Mouse (Mus musculus) neural tube, embryonic 13.5 days (tissue): Measurements from ENCODE around the gene Vamp9. TPM values are rescaled to one million over a fixed set of nuclear protein-coding genes. Genes with fewer than 3 reads are reported as not detected.

Experiments used
- ATAC-seq: fragments of 200-750 bp; cut with Nextera tagmentation; 2 replicates; pipeline ENCODE4 v1.8.0; 2017; ENCODE audit warnings: low read depth, mild to moderate bottlenecking, moderate TSS enrichment, moderate library complexity
- H3K27ac ChIP-seq: fragments of 300-500 bp; sonication (generic); replicated peaks from 2 replicates; pipeline ENCODE4 v1.5.1; 2015; ENCODE audit warnings: moderate library complexity, mild to moderate bottlenecking, inconsistent platforms
- H3K27me3 ChIP-seq: fragments of 300-500 bp; sonication (generic); 2 replicates; pipeline ENCODE4 v1.6.1; 2015; ENCODE audit warnings: mild to moderate bottlenecking, inconsistent platforms
- H3K36me3 ChIP-seq: fragments of 300-500 bp; sonication (generic); 2 replicates; pipeline ENCODE4 v1.6.1; 2015; ENCODE audit warnings: mild to moderate bottlenecking, inconsistent platforms
- H3K4me1 ChIP-seq: fragments of 300-500 bp; sonication (generic); replicated peaks from 2 replicates; pipeline ENCODE4 v1.6.1; 2015; ENCODE audit warnings: inconsistent platforms
- H3K4me2 ChIP-seq: fragments of 300-500 bp; sonication (generic); 2 replicates; pipeline ENCODE4 v1.6.1; 2015; ENCODE audit warnings: inconsistent platforms, mild to moderate bottlenecking, moderate library complexity
- H3K4me3 ChIP-seq: fragments of 300-500 bp; sonication (generic); 2 replicates; pipeline ENCODE4 v1.5.1; 2015; ENCODE audit warnings: mild to moderate bottlenecking, inconsistent platforms
- H3K9ac ChIP-seq: fragments of 300-500 bp; sonication (generic); 2 replicates; pipeline ENCODE4 v1.6.1; 2015; ENCODE audit warnings: moderate library complexity, mild to moderate bottlenecking, inconsistent platforms
- H3K9me3 ChIP-seq: fragments of 300-500 bp; sonication (generic); 2 replicates; pipeline ENCODE4 v1.6.1; 2016; ENCODE audit warnings: inconsistent platforms
- WGBS: fragments of 180-500 bp; shearing (Covaris S2); methylation state at CpG from one replicate; pipeline ENCODE4 v1.1.7; 2015; 5-methylcytosine and 5-hydroxymethylcytosine counted together
- polyA plus RNA-seq: library from polyadenylated mRNA; unstranded; fragments of >200 nt; fragmentation: Nextera tagmentation; extraction: Ambion mirVana; gene quantifications from 2 replicates; pipeline ENCODE4 v1.2.1, GENCODE M21; 2015

Gene Vamp9
- polyA plus RNA-seq, 1 experiment from 2014 or later, result 0.40 TPM

DNA sequence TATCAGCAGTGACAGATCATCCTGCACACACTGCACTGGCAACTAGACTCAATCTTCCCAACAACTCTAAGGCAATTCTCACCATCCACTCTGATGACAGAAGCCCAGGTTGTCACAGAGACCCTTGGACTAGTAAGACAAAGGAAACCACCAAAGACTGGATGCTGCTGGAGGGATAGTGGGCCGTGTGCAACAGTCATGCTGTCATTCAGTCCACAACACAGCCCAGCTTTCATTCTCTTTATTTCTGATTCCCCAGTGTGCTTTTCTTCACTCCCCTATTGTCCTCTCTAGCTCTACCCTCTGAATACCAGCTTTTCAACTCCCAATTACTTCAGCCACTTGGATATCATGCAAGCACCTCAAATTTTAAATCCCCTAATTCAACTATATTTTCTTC is 47.8 kb downstream of the Vamp9 start:
- no peak overlapping the region for H3K27ac ChIP-seq
- 0 out of 2 replicates have a peak, but pooled peaks cover 4% of the 10 kb centered on the region for H3K4me1 ChIP-seq
- no peaks in the 10 kb centered on the region for H3K9me3 ChIP-seq
- ATAC-seq, result no peak
- WGBS, result 21% methylated on average over 1 of the region's 1 CpGs
- peaks cover 30% of the 10 kb centered on the region for H3K36me3 ChIP-seq
- H3K4me2 ChIP-seq, result no peak overlapping the region
- H3K9ac ChIP-seq, result no peak overlapping the region
- H3K27me3 ChIP-seq, result no peaks in the 10 kb centered on the region
- no peak overlapping the region for H3K4me3 ChIP-seq

- 100% methylated on average over 1 of the region's 1 CpGs for WGBS
- no peak overlapping the region for H3K4me3 ChIP-seq
- ATAC-seq, result no peak
Measured at GRCm38 (mm10) chr5:99958666-99959065, 52.6 kb downstream of the Vamp9 start.

DNA sequence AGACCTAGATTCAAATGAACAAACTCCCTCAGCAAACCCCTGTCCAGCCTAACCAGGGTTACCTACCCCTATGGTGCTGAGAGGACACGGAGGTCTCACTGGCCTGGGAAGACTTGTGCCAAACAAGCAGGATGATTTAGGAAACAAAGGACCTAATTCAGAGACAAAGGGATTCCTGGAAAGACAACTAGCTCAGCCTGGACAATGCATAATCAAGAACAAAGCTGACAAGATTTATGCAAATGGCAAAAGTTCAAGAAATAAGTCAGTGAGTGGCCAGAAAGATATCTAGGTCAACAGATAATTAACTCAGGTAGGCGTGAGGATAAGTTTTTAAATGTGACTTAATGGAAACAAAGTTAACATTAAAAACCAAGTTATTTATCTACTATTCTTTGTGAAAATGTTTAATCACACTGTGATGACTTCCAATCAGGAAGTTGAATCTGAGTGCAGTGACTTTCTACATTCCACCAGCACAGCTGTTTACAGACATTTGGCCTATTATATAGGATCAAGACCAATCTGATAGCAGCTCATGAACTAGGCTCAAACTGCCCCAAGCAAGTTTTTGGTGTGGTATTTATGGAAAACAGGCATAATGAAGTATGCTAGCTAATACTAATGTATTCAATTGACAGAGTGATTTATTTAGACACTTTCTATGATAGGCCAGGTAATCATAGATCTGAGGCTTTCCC is 53.3 kb downstream of the Vamp9 start:
- Histone ChIP-seq H3K4me3 (no peak overlapping the region), H3K9ac (no peak overlapping the region), H3K27me3 (no peaks in the 10 kb centered on the region), H3K27ac (no peak overlapping the region), H3K4me2 (no peak overlapping the region), H3K36me3 (peaks cover 58% of the 10 kb centered on the region), H3K4me1 (no peaks in the 10 kb centered on the region), H3K9me3 (no peaks in the 10 kb centered on the region)
- 66% methylated on average over 2 of the region's 2 CpGs for WGBS
- no peak for ATAC-seq

More at GRCm38 (mm10) chr5:99958666-99959065, 52.6 kb downstream of the Vamp9 start:
- 0 out of 2 replicates have a peak, but pooled peaks cover 3% of the 10 kb centered on the region for H3K4me1 ChIP-seq
- H3K27ac ChIP-seq, result no peak overlapping the region
- H3K9me3 ChIP-seq, result no peaks in the 10 kb centered on the region
- H3K4me2 ChIP-seq, result no peak overlapping the region
- no peak overlapping the region for H3K9ac ChIP-seq
- H3K36me3 ChIP-seq, result peaks cover 50% of the 10 kb centered on the region
- no peaks in the 10 kb centered on the region for H3K27me3 ChIP-seq

DNA sequence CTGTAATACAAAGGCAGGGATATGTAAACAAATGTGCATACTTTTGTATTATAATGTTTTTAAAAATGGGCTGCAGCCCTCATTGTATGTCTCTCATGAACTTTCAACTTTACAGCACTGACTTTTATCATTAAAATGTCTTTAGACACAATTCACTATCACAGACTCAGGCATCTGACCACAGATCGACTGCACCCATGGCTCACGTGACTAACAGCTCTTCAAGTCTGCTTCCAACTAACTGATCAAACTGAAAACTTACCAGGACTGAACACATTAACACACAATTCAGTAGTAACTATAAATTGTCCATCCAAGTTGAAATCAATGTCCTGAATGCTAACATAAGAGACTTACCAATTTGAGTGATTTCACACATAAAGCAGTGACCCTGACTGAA is 53.9 kb downstream of the Vamp9 start:
- Histone ChIP-seq H3K36me3 (peaks cover 58% of the 10 kb centered on the region), H3K4me3 (no peak overlapping the region), H3K27ac (no peak overlapping the region), H3K9ac (no peak overlapping the region), H3K27me3 (no peaks in the 10 kb centered on the region), H3K9me3 (no peaks in the 10 kb centered on the region), H3K4me1 (no peaks in the 10 kb centered on the region), H3K4me2 (no peak overlapping the region)
- ATAC-seq, result no peak
- 83% methylated on average over 2 of the region's 2 CpGs for WGBS

GRCm38 (mm10) chr5:99973941-99974340 is 67.9 kb downstream of the Vamp9 start:
- Histone ChIP-seq H3K9ac (no peak overlapping the region), H3K36me3 (peaks cover 11% of the 10 kb centered on the region; the same call in 1 of the 2 replicates), H3K9me3 (no peaks in the 10 kb centered on the region), H3K4me2 (0 out of 2 replicates have a peak overlapping the region, but pooled peaks have one; percentile 9), H3K27me3 (no peaks in the 10 kb centered on the region), H3K4me1 (peaks cover 45% of the 10 kb centered on the region), H3K4me3 (no peak overlapping the region), H3K27ac (no peak overlapping the region)
- ATAC-seq, result no peak
- WGBS, result 34% methylated on average over 2 of the region's 2 CpGs

- Histone ChIP-seq H3K27me3 (no peaks in the 10 kb centered on the region), H3K9me3 (no peaks in the 10 kb centered on the region), H3K9ac (peak overlapping the region; percentile 31; the same call in 1 of the 2 replicates), H3K4me1 (peaks cover 50% of the 10 kb centered on the region), H3K4me3 (peak overlapping the region; percentile 9; the same call in 1 of the 2 replicates), H3K4me2 (peak overlapping the region; percentile 96), H3K36me3 (peaks cover 11% of the 10 kb centered on the region; the same call in 1 of the 2 replicates), H3K27ac (no peak overlapping the region)
- no peak for ATAC-seq
- WGBS, result 72% methylated on average over 4 of the region's 4 CpGs
Measured at GRCm38 (mm10) chr5:99975061-99975460, 69.0 kb downstream of the Vamp9 start.

DNA sequence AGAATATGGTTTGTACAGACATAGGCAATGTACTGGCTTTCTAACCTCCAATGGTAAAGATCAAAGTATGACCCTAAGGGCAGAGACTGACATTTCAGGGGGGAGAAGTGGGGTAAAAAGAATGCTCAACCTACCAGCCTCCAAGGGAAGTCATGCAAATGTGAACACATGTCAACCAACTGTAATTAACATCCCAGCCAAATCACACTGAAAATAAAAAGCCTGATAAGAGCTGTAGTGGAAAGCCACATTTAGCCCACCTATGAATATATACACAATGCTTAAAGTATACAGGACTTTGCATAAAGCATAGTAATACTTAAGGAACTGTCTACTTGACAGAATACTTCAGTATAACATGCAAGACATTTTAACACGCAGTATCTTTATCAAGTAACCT is 69.7 kb downstream of the Vamp9 start:
- no peak overlapping the region for H3K27ac ChIP-seq
- peak overlapping the region; percentile 96 for H3K4me2 ChIP-seq
- H3K4me3 ChIP-seq, result peak overlapping the region; percentile 91
- 87% methylated on average over 1 of the region's 1 CpGs for WGBS
- H3K36me3 ChIP-seq, result peaks cover 6% of the 10 kb centered on the region; the same call in 1 of the 2 replicates
- no peaks in the 10 kb centered on the region for H3K27me3 ChIP-seq
- no peaks in the 10 kb centered on the region for H3K9me3 ChIP-seq
- H3K4me1 ChIP-seq, result peaks cover 53% of the 10 kb centered on the region
- no peak overlapping the region for H3K9ac ChIP-seq
- no peak for ATAC-seq

DNA sequence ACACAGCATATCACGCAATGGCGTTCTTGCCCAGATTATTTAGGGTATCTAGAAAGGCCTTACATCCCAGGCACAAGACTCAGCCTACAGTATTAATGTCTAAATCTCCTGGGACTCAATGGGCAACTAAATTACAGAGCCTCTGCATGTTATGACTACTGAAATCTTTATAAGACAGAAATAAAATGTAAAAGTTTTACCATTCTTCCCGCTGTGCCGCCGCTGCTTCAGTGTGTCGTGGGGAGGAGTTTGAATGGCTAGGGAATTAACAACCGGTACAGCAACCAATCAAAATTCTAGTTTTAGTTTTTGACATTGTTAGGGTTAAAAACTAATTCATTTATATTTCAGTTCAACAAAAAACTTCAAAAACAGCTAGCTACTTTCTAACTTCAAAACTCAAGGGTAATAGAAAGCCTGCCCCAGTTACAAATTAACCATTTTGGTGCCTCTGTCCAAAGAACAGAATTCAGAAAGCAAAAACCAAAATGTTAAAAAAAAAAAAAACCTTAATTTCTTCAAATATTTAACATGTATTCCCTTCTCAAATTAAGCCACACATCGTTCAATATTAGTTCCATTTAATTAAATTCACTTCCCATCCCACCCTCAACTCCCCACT is 70.4 kb downstream of the Vamp9 start:
- peaks cover 53% of the 10 kb centered on the region for H3K4me1 ChIP-seq
- H3K9me3 ChIP-seq, result no peaks in the 10 kb centered on the region
- no peak overlapping the region for H3K27ac ChIP-seq
- peak overlapping the region; percentile 91 for H3K4me3 ChIP-seq
- H3K27me3 ChIP-seq, result no peaks in the 10 kb centered on the region
- WGBS, result 10% methylated on average over 8 of the region's 8 CpGs
- peak overlapping the region; percentile 96 for H3K4me2 ChIP-seq
- ATAC-seq, result no peak
- peak overlapping the region; percentile 96 for H3K9ac ChIP-seq
- H3K36me3 ChIP-seq, result peaks cover 4% of the 10 kb centered on the region; the same call in 1 of the 2 replicates

GRCm38 (mm10) chr5:99977516-99978301 is 71.7 kb downstream of the Vamp9 start:
- H3K4me2 ChIP-seq, result peak overlapping the region; percentile 96
- peak overlapping the region; percentile 96 for H3K9ac ChIP-seq
- WGBS, result 2% methylated on average over 46 of the region's 50 CpGs
- peak overlapping the region; percentile 99 for H3K27ac ChIP-seq
- peak; percentile 58 for ATAC-seq
- peak overlapping the region; percentile 91 for H3K4me3 ChIP-seq
- H3K4me1 ChIP-seq, result peaks cover 53% of the 10 kb centered on the region
- peaks cover 4% of the 10 kb centered on the region; the same call in 1 of the 2 replicates for H3K36me3 ChIP-seq
- no peaks in the 10 kb centered on the region for H3K27me3 ChIP-seq
- no peaks in the 10 kb centered on the region for H3K9me3 ChIP-seq

DNA sequence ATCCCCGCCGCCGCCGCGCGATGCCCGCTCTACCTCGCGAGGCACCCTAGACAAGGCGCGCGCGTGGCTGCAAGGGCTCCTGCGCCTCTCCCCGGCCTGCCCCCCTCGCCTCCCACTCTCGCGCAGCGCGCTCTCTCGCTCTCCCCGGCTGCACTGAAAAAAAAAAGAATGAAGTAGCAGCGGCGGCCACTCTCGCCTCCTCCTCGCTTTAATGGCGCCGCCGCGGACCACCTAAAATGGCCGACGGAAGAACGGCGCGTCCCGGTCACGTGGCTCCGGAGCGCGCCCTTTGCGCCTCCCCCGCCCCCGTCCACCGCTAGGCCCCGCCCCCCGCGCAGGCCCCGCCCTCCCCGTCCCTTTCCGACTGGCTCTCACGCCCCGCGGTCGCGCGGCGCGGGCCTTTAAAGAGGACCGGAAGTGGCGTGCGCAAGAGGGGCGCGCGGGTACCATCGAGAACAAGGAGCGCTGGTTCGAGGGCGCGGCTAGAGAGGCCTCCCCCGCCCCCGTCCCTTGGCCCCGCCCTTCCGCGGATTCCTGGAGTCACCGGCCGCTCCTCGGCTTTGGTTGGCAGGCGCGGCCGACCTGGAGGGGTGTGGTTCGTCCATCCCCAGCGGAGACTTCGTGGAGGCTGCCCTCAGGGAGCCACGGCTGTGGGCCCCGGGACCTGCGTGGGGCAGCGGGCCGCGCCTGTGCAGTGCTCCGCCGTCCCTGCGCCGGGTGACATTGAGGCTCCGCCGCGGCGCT is 72.8 kb downstream of the Vamp9 start, which contains the start of the genes Hnrnpd and 4930524J08Rik:
Gene Hnrnpd, minus strand, starts transcription at position 240 of the 744 bp plus-strand sequence.
Gene 4930524J08Rik, plus strand, starts transcription at position 363 of the 744 bp plus-strand sequence.
- Histone ChIP-seq H3K9me3 (no peaks in the 10 kb centered on the region), H3K4me3 (peak within 1 kb of the TSS; percentile 91), H3K4me1 (peaks cover 41% of the 10 kb centered on the region), H3K36me3 (no peaks in the 10 kb centered on the region), H3K27me3 (no peaks in the 10 kb centered on the region), H3K4me2 (peak within 1 kb of the TSS; percentile 96), H3K27ac (peak within 1 kb of the TSS; percentile 99), H3K9ac (peak within 1 kb of the TSS; percentile 96)
- under 1% methylated on average over 79 of the region's 97 CpGs for WGBS
- ATAC-seq, result peak; percentile 97

- no peak for ATAC-seq
- Histone ChIP-seq H3K9ac (no peak overlapping the region), H3K36me3 (no peaks in the 10 kb centered on the region), H3K4me1 (peaks cover 8% of the 10 kb centered on the region), H3K9me3 (no peaks in the 10 kb centered on the region), H3K4me2 (no peak overlapping the region), H3K27ac (no peak overlapping the region), H3K27me3 (no peaks in the 10 kb centered on the region), H3K4me3 (no peak overlapping the region)
- WGBS, result 93% methylated on average over 9 of the region's 9 CpGs
Measured at GRCm38 (mm10) chr5:99983452-99984061, 77.5 kb downstream of the Vamp9 start.
